Mouse (Mus musculus) brain, embryonic 14.5 days (tissue): Measurements from ENCODE around the gene Gbp10.
"Not testable (repeated sequence)": the region's sequence is repeated elsewhere in the genome, so short reads cannot be mapped to it uniquely, and the experiment has no call there.

Source experiments
- CTCF ChIP-seq: fragments of 200-500 bp; IDR thresholded peaks from 2 replicates; pipeline ENCODE4 v1.5.1; 2012; ENCODE audit warnings: inconsistent platforms, mild to moderate bottlenecking, moderate library complexity, borderline replicate concordance; ENCODE audit not compliant: insufficient read depth, insufficient read length; ENCODE audit errors: extremely low read depth
- POLR2A ChIP-seq: fragments of 200-500 bp; IDR thresholded peaks from 2 replicates; pipeline ENCODE4 v1.6.1; 2012; ENCODE audit warnings: mild to moderate bottlenecking, inconsistent platforms, borderline replicate concordance; ENCODE audit not compliant: poor library complexity, insufficient read depth, insufficient read length, severe bottlenecking; ENCODE audit errors: extremely low read depth

- TF ChIP-seq CTCF, POLR2A: not testable (repeated sequence)
Measured at GRCm38 (mm10) chr5:105192536-105192935, 46.8 kb downstream of the Gbp10 start.
